Mouse (Mus musculus) forebrain, embryonic 13.5 days (tissue): Measurements from ENCODE around the gene Kctd17. TPM values are rescaled to one million over a fixed set of nuclear protein-coding genes. Genes with fewer than 3 reads are reported as not detected.

Source experiments
- polyA plus RNA-seq: library from polyadenylated mRNA; unstranded; fragments of >200 nt; fragmentation: Nextera tagmentation; extraction: Ambion mirVana; gene quantifications from 2 replicates; pipeline ENCODE4 v1.2.1, GENCODE M21; 2015

Gene Kctd17
- polyA plus RNA-seq, 1 experiment from 2014 or later, result 84.6 TPM

Other genes starting within 250 kb of the Kctd17 start
- not detected in 2 replicates for gene Pvalb, start 222.2 kb upstream of the Kctd17 start, polyA plus RNA-seq
- gene Ncf4, start 183.8 kb upstream of the Kctd17 start, polyA plus RNA-seq, result 0.68 and 1.0 TPM in 2 replicates
- 0.10 TPM in 1 of 2 replicates, not detected in the other for gene Csf2rb2, start 122.8 kb upstream of the Kctd17 start, polyA plus RNA-seq
- 0.40 and 0.43 TPM in 2 replicates for gene Csf2rb, start 102.8 kb upstream of the Kctd17 start, polyA plus RNA-seq
- not detected in 2 replicates for gene Tex33, start 32.7 kb upstream of the Kctd17 start, polyA plus RNA-seq
- gene Tst, start 22.7 kb upstream of the Kctd17 start, polyA plus RNA-seq, result 12.0 and 15.9 TPM in 2 replicates
- 2.3 and 3.0 TPM in 2 replicates for gene Mpst, start 22.1 kb upstream of the Kctd17 start, polyA plus RNA-seq
- gene Tmprss6, start 40.1 kb downstream of the Kctd17 start, polyA plus RNA-seq, result 0.49 TPM in 1 of 2 replicates, not detected in the other
- gene Il2rb, start 66.7 kb downstream of the Kctd17 start, polyA plus RNA-seq, result not detected in 2 replicates
- 4.1 and 5.8 TPM in 2 replicates for gene C1qtnf6, start 102.9 kb downstream of the Kctd17 start, polyA plus RNA-seq
- gene Sstr3, start 116.1 kb downstream of the Kctd17 start, polyA plus RNA-seq, result 0.96 and 1.4 TPM in 2 replicates
- 2.9 and 3.4 TPM in 2 replicates for gene Rac2, start 144.2 kb downstream of the Kctd17 start, polyA plus RNA-seq
- gene Cyth4, start 168.5 kb downstream of the Kctd17 start, polyA plus RNA-seq, result 3.1 and 3.4 TPM in 2 replicates